Mouse (Mus musculus): Measurements from ENCODE around the gene Zkscan6.
A peak's percentile ranks its signal among the peaks of the same experiment; 100 is the strongest.

Gene Zkscan6

DNA sequence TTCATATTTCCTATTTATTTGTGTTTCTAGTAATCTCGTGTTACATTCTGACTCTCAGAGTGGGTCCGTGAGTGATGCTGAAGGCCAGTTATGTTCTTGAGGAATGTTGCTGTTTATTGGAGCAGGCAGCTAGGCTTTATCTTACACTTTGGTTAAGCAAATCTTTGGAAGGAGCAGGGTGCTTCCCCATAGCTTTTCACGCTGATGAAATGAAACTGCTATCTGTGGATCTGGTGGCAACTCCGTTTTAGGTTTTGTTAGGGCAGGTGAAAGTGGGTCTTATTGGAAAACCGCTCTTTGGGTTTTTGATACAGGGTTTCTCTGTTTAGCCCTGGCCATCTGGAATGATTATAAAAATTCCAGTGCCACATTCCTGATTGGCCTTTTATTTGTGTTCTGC, 5.1 kb downstream of the Zkscan6 start:
- no peak for DNase-seq (ENCODE audit: low read depth in 1 of 2, low spot score in 2 of 2)

DNA sequence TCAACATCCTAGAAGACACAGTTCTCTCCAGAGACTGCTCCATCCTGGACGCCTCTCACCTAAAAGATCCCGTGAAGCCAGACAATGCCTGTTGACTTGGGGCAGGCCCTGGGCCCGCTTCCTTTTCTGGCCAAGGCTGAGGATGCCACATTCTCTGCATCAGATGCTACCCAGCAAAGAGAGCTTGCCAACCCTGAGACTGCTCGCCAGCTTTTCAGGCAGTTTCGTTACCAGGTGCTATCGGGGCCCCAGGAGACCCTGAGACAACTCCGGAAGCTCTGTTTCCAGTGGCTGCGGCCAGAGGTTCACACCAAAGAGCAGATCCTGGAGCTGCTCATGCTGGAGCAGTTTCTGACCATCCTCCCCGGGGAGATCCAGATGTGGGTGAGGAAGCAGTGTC, 7.4 kb downstream of the Zkscan6 start:
- DNase-seq (ENCODE audit: low read depth in 1 of 2, low spot score in 2 of 2) = no peak

DNA sequence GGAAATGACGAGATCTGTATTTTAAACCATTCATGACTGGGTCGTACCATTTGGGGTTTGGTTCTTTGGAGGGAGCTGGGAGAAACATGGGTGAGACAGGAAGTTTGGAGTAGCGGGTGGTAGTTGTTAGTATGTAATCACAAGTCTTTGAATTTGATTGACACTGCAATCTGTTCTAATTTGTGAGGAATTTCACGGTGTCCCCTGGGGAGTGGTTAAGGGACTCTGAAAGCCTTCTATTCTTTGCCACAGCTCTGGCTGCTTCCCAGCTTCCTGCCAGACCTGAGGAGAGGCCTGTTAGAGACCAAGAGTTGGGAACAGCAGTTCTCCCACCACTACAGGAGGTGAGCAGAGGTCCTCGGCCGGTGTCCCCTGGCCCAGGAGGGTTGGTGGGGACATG, 9.3 kb downstream of the Zkscan6 start:
- no peak for DNase-seq (ENCODE audit: low read depth in 1 of 2, low spot score in 2 of 2)

DNA sequence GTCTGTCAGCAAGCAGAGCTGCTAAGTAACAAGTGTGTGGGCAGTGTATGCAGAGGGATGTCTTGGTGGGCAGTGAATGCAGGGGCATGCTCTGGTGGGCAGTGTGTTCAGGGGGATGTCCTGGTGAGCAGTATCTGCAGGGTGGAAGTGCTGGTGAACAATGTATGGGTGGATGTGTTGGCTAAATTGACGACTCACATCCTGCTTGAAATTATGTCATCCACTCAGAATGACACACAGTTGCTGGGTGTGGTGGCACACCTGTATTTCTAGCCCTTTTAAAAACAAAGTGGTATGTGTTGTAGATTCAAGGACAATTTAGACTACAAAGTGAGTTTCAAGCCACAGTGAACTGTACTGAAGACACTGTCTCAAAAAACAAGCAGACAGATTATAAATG, 11.2 kb downstream of the Zkscan6 start:
- no peak for DNase-seq (ENCODE audit: low read depth in 1 of 2, low spot score in 2 of 2)

DNA sequence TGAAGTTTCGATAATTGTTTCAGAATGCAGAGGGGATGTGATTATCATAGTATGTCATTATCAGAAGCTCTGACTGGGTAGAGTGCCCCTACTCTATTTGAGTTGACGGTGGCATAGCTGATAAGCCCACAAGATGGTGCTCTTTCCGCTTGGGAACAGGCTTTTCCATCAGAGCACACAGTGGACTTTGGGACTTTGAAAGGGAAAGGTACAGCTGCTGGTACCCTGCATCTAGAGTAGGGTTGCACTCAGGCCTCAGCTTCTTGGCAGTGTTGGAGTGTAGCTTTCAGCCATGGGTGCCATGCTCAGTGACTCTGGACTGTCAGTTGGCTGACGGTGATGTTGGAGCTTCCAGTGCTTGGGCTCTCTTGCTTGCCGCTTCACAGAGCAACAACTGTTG, 13.3 kb downstream of the Zkscan6 start:
- no peak for DNase-seq (ENCODE audit: low read depth in 1 of 2, low spot score in 2 of 2)

DNA sequence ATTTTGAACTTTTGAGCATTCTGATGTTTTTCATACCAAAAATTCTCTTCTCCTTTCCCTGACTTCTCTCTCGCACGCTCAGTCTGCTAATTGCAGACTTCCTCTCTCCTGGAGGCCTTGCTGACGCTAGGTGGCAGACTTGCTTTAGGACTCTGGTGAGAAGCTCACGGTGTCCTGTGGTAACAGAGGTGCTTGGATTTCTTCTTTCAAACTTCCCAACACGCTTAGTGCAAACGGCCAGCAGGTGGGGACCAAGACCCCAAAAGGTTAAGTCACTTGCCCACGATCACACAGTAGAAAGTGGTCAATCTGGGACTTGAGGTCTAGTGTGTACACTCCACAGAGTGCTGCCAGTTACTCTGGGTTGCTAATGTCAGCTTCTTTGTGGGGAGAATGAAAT, 13.9 kb downstream of the Zkscan6 start:
- DNase-seq (ENCODE audit: low read depth in 1 of 2, low spot score in 2 of 2) = peak in 1 of 2 experiments; percentile 12

DNA sequence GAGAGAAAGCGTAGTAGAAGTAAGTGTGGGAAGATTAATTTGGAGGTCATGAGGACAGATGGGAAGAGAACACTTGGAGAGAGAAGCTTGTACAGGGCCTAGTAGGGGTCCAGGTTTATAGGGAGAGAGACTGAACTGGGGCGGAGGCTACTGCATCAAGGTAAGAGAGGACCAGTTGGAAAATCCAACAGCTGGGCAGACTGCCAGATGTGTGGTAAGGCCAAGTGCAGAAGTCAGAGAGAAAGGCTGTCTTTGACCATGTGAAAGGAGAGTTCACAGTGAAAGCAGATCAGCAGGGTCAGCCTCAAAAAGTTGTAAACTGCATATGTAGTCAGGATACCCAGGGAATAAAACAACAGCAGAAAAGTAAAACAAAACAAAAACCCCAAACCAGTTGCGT, 17.6 kb downstream of the Zkscan6 start:
- no peak for DNase-seq (ENCODE audit: low read depth in 1 of 2, low spot score in 2 of 2)

DNA sequence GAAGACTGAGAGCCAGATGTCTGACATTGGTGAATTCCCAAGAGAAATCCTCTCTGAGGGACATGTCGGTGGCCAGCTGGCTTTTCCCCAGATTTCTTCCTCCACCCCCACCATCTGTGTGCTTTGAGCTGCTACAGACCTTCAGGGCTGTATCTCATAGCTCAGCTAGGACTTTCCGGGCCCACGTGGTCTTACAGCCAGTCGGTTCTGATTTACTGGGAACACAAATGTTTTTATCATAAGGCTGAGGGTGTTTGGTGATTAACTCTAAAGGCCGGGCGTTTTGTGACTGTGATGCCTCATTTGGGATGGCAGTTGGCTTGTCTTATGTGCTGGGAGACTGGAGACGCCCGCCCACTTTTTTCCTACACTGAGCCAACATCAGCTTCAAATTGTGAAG, 32.0 kb downstream of the Zkscan6 start:
- no peak for DNase-seq (ENCODE audit: low read depth in 1 of 2, low spot score in 2 of 2)

DNA sequence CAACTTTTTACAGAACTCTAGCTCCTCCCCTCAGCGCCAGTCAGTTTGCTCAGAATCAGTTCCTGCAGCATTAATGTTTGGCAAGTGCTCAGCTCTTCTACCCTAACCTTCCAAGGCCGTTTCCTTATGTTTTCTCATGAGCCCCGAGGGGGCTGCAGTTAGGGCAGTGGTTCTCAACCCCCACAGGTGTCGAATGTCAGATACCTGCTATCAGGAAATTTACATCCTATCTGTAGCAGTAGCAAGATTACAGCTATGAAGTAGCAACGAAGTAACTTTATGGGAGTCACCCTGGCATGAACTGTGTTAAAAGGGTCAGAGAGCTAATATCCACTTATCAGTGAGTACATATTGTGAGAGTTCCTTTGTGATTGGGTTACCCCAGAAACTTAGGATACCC, 39.5 kb downstream of the Zkscan6 start:
- no peak for DNase-seq (ENCODE audit: low read depth in 1 of 2, low spot score in 2 of 2)

DNA sequence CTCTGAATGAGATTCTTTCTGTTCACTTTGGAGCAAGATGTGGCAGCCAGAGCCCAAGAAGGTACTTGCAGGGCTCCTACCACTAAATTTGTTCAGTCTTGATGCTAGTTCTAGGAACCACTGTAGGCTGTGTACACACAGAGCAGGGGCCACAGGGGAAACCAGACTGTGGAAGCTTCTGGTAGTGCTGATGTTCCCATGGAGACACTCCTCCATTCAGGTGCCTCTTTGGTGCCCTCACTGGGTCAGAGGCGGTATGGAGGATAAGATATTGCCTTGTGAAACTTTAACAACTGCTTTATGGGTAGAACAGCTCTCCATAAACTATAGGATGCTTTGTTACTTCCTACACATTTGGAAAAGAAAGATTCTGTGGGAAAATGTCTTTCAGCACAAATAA, 45.1 kb downstream of the Zkscan6 start:
- DNase-seq (ENCODE audit: low read depth in 1 of 2, low spot score in 2 of 2) = no peak

DNA sequence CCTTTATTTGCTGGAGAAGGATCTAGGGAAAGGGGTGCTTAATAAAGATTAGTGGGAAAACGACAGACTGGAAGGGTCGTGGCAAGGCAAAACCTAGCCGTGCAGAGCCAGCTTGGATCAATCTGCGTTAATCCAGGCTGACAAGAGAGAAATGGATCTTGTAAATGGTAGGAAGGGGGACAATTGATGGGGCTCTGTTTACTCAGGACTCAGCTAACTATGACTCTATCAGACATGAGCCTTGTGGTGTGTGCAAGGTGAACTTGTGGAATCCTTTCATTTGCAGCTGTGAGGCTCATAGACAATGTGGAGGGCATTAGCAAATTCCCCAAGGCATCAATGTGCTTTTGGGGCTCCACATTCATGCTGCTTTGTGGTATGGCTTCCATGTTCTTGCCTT, 54.5 kb downstream of the Zkscan6 start:
- no peak for DNase-seq (ENCODE audit: low read depth in 1 of 2, low spot score in 2 of 2)

DNA sequence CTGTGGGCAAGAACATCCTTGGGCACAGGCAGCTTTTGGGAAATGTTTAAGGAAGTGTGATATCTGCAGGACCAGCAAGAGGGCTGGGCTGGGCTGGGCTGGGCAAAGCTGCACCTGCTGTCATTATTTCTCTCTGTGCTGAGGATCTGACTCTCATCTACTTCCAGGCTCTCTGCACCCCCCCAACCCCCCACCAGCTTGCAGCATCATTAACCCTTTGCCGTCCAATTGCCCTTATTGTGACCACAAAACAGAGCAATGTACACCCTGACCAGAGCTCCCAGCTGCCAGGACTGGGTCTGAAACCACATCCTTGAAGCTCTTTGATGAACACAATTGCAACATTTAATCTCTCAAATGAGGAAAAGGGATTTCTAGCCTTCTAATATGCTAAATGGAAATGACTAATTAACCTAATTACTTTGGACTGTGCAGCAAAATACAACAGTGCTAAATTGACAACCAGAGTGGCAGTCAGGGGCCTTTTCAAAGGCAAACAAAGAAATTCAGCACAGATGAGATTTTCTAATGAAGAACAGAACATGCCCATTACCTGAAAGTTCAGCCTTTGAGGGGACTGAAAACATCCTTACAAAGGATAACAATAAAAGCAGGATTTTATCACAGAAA, 70.3 kb downstream of the Zkscan6 start:
- no peak for DNase-seq (ENCODE audit: low read depth in 1 of 2, low spot score in 2 of 2)
